Mouse (Mus musculus): Measurements from ENCODE around the gene Plscr3. TPM values are rescaled to one million over a fixed set of nuclear protein-coding genes. Genes with fewer than 3 reads are reported as not detected.

Gene Plscr3
- polyA plus RNA-seq, 1 experiment: 132 TPM

DNA sequence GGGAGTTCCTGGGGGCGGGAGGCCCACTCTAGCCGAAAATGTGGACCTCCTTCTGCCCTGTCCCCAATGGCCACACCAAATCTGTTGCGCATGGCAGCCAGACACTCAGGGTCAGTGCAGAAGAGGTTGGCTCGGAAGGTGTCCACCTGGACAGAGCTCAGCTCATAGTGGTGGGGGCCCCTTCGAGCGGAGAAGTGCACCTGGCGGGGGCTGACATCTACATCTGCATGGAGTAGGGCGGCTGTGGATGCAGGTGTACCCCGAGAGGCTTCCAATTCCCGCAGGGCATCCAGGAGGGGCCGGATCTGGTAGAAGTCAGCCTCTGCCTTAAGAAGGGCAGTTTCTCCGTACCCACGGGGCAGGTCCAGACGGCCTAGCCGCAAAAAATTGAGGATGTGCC is 33.5 kb downstream of the Plscr3 start:
- H3K4me3 ChIP-seq (ENCODE audit: control insufficient read depth, insufficient read depth, low read length): no peak overlapping the region
- H3K36me3 ChIP-seq (ENCODE audit: control insufficient read depth, insufficient read depth, low read length): peaks cover 15% of the 10 kb centered on the region
- 95% methylated on average over 15 of the region's 15 CpGs for WGBS
- TF ChIP-seq CTCF (IDR thresholded peaks at IDR 0.05; ENCODE audit: borderline replicate concordance, control insufficient read depth, extremely low read depth, insufficient read depth, low read length, poor library complexity): no peak
- TF ChIP-seq POLR2A (IDR thresholded peaks at IDR 0.05; ENCODE audit: control insufficient read depth, extremely low read depth, insufficient read depth, low read length, poor library complexity): no peak
- H3K27me3 ChIP-seq (ENCODE audit: control insufficient read depth, insufficient read depth, low read length): no peaks in the 10 kb centered on the region
- DNase-seq: no peak
- H3K4me1 ChIP-seq (replicated peaks; ENCODE audit: control insufficient read depth, insufficient read depth, low read length): peaks cover 19% of the 10 kb centered on the region
- H3K27ac ChIP-seq (ENCODE audit: control insufficient read depth, insufficient read depth, low read length): no peak overlapping the region

DNA sequence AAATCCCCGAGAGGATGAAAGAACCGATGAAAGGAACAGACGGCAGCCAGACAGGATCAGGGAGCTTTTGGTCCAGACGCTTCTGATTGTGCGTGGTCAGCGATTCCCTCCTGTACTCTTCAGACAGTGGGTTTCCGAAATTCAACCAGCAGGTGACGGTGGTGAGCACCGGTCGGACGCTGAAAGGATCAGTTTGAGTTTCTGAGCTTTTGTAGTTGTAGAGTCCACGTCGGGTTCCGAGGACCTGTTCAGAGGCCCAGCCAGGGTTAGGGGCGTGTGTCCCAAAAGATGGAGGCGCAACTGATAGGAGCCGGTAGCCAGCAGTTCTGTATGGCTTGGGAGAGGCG is 34.3 kb downstream of the Plscr3 start:
- Histone ChIP-seq H3K4me1 (replicated peaks; ENCODE audit: control insufficient read depth, insufficient read depth, low read length) (peaks cover 19% of the 10 kb centered on the region), H3K27ac (ENCODE audit: control insufficient read depth, insufficient read depth, low read length) (0 out of 2 replicates have a peak overlapping the region, but pooled peaks have one; percentile 4), H3K27me3 (ENCODE audit: control insufficient read depth, insufficient read depth, low read length) (no peaks in the 10 kb centered on the region), H3K4me3 (ENCODE audit: control insufficient read depth, insufficient read depth, low read length) (peak overlapping the region; percentile 39), H3K36me3 (ENCODE audit: control insufficient read depth, insufficient read depth, low read length) (peaks cover 23% of the 10 kb centered on the region)
- peak; percentile 66 for DNase-seq
- WGBS: 4% methylated on average over 18 of the region's 18 CpGs
- TF ChIP-seq CTCF (IDR thresholded peaks at IDR 0.05; ENCODE audit: borderline replicate concordance, control insufficient read depth, extremely low read depth, insufficient read depth, low read length, poor library complexity) (peak; percentile 69; the same call in 1 of the 2 replicates), POLR2A (IDR thresholded peaks at IDR 0.05; ENCODE audit: control insufficient read depth, extremely low read depth, insufficient read depth, low read length, poor library complexity) (0 out of 2 replicates have a peak, but pooled peaks have one; percentile 9)

GRCm38 (mm10) chr11:69880853-69881603 is 34.9 kb downstream of the Plscr3 start, which contains the start of gene Kctd11:
TSS of gene Kctd11 (minus strand) at chr11:69881406.
- 1% methylated on average over 46 of the region's 46 CpGs for WGBS
- Histone ChIP-seq H3K27me3 (ENCODE audit: control insufficient read depth, insufficient read depth, low read length) (no peaks in the 10 kb centered on the region), H3K4me3 (ENCODE audit: control insufficient read depth, insufficient read depth, low read length) (peak within 1 kb of the TSS; percentile 39), H3K36me3 (ENCODE audit: control insufficient read depth, insufficient read depth, low read length) (peaks cover 28% of the 10 kb centered on the region), H3K4me1 (replicated peaks; ENCODE audit: control insufficient read depth, insufficient read depth, low read length) (peaks cover 19% of the 10 kb centered on the region), H3K27ac (ENCODE audit: control insufficient read depth, insufficient read depth, low read length) (peak within 1 kb of the TSS; percentile 10; the same call in 1 of the 2 replicates)
- peak; percentile 70 for DNase-seq
- TF ChIP-seq CTCF (IDR thresholded peaks at IDR 0.05; ENCODE audit: borderline replicate concordance, control insufficient read depth, extremely low read depth, insufficient read depth, low read length, poor library complexity): peak; percentile 75
- TF ChIP-seq POLR2A (IDR thresholded peaks at IDR 0.05; ENCODE audit: control insufficient read depth, extremely low read depth, insufficient read depth, low read length, poor library complexity): no peak

DNA sequence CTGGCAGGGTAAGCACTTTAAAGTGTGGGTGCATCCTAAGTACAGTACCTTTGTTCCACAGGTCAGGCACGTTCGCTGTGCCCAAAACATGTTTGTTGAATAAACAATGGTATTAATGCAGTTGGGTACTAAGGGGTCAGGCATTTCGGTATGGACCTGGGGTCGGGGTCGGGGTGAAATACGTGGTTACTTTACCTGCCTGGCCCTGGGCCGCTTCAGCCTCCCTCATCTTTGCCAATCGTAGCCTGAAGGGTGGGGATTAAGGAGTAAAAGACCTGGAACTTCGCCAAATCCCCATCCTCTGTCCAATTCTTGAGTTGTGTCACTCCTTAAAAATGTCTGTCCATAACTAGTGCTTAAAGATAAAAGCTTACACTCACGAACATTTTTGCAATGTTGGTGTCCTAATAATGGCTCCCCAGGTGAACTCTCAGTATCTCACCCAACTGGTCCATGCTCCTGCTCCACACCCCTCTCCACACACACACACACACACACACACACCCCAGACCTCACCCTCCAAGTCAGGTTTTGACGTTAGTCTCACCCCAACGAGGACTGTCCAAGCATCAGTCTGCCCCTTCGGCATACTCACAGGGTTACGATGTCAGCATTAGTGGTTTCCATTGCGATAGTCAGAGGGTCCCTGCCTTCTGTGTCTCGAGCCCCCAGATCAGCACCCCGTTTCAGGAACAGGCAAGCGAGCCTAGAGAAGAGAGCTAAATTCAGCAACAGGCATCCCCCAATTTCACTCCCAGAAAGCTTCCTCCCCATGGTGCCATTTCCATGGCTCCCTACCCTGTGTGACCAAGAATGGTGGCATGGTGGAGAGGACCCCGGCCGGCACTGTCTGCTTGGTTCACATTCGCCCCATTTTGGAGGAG is 35.9 kb downstream of the Plscr3 start:
- no peaks in the 10 kb centered on the region for H3K27me3 ChIP-seq (ENCODE audit: control insufficient read depth, insufficient read depth, low read length)
- TF ChIP-seq CTCF (IDR thresholded peaks at IDR 0.05; ENCODE audit: borderline replicate concordance, control insufficient read depth, extremely low read depth, insufficient read depth, low read length, poor library complexity) (no peak), POLR2A (IDR thresholded peaks at IDR 0.05; ENCODE audit: control insufficient read depth, extremely low read depth, insufficient read depth, low read length, poor library complexity) (no peak)
- 0 out of 2 replicates have a peak overlapping the region, but pooled peaks have one; percentile 39 for H3K4me3 ChIP-seq (ENCODE audit: control insufficient read depth, insufficient read depth, low read length)
- peak overlapping the region; percentile 10; the same call in 1 of the 2 replicates for H3K27ac ChIP-seq (ENCODE audit: control insufficient read depth, insufficient read depth, low read length)
- H3K36me3 ChIP-seq (ENCODE audit: control insufficient read depth, insufficient read depth, low read length): peaks cover 38% of the 10 kb centered on the region
- no peak for DNase-seq
- H3K4me1 ChIP-seq (replicated peaks; ENCODE audit: control insufficient read depth, insufficient read depth, low read length): peaks cover 19% of the 10 kb centered on the region
- WGBS: 89% methylated on average over 21 of the region's 21 CpGs

DNA sequence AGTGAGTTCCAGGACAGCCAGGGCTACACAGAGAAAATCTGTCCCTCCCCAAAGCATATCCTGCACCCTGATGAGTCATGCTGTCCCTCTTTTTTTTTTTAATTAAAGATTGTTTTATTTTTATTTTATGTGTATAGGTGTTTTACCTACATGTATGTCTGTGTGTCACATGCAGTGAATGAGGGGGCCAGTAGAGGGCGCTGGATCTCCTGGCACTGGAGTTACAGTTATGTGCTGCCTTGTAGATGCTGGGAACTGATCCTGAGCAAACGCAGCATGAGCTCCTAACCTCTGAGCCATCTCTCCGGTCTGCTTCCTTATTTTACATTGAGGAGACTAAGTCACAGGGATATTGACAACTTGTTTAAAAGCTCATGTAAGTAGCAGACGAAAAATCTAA is 36.9 kb downstream of the Plscr3 start:
- H3K27me3 ChIP-seq (ENCODE audit: control insufficient read depth, insufficient read depth, low read length): no peaks in the 10 kb centered on the region
- H3K4me3 ChIP-seq (ENCODE audit: control insufficient read depth, insufficient read depth, low read length): no peak overlapping the region
- H3K27ac ChIP-seq (ENCODE audit: control insufficient read depth, insufficient read depth, low read length): no peak overlapping the region
- peaks cover 49% of the 10 kb centered on the region for H3K36me3 ChIP-seq (ENCODE audit: control insufficient read depth, insufficient read depth, low read length)
- 91% methylated on average over 4 of the region's 4 CpGs for WGBS
- peaks cover 19% of the 10 kb centered on the region for H3K4me1 ChIP-seq (replicated peaks; ENCODE audit: control insufficient read depth, insufficient read depth, low read length)
- DNase-seq: peak; percentile 71
- TF ChIP-seq CTCF (IDR thresholded peaks at IDR 0.05; ENCODE audit: borderline replicate concordance, control insufficient read depth, extremely low read depth, insufficient read depth, low read length, poor library complexity) (peak; percentile 38; the same call in 1 of the 2 replicates), POLR2A (IDR thresholded peaks at IDR 0.05; ENCODE audit: control insufficient read depth, extremely low read depth, insufficient read depth, low read length, poor library complexity) (no peak)

- Histone ChIP-seq H3K4me3 (ENCODE audit: control insufficient read depth, insufficient read depth, low read length) (no peak overlapping the region), H3K27ac (ENCODE audit: control insufficient read depth, insufficient read depth, low read length) (no peak overlapping the region), H3K27me3 (ENCODE audit: control insufficient read depth, insufficient read depth, low read length) (no peaks in the 10 kb centered on the region), H3K36me3 (ENCODE audit: control insufficient read depth, insufficient read depth, low read length) (peaks cover 54% of the 10 kb centered on the region), H3K4me1 (replicated peaks; ENCODE audit: control insufficient read depth, insufficient read depth, low read length) (peaks cover 19% of the 10 kb centered on the region)
- TF ChIP-seq CTCF (IDR thresholded peaks at IDR 0.05; ENCODE audit: borderline replicate concordance, control insufficient read depth, extremely low read depth, insufficient read depth, low read length, poor library complexity): no peak
- no peak for TF ChIP-seq POLR2A (IDR thresholded peaks at IDR 0.05; ENCODE audit: control insufficient read depth, extremely low read depth, insufficient read depth, low read length, poor library complexity)
- 95% methylated on average over 8 of the region's 8 CpGs for WGBS
- no peak for DNase-seq
Measured at GRCm38 (mm10) chr11:69883527-69884151, 37.5 kb downstream of the Plscr3 start.

All from thymus, adult 2 months (tissue).